Mouse (Mus musculus) liver (tissue): Measurements from ENCODE around the gene Prdm5.
A peak's percentile ranks its signal among the peaks of the same experiment; 100 is the strongest.

Experiments used
- DNase-seq: peaks from one replicate; pipeline ENCODE4 v3.0.0-alpha.2; 2020; ENCODE audit warnings: mixed read lengths

Gene Prdm5

GRCm38 (mm10) chr6:65778861-65779688 lies at the start of gene Prdm5:
Prdm5 (plus strand) TSS chr6:65778988.
- peak; percentile 51 for DNase-seq

DNA sequence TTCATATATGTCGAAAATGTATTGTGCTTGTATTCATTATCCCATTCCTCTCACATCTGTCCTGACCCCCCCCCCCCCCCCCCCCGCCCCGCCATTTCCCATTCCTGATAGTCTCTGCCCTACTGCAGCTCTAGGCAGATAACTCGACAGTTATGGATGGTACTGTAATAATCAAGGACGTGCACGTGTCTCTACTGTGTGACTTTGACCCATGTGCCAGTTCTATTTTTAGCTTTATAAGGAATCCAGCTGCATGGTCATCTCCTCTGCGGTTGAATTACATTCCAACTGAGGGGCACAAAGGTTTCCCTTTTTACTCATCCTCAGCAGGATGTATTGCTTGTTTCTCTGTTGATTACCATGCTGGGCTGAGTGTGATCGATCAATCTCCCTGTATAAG lies 39.3 kb upstream of the Prdm5 start:
- DNase-seq: no peak

GRCm38 (mm10) chr6:65743144-65743870 lies 35.5 kb upstream of the Prdm5 start:
- no peak for DNase-seq

GRCm38 (mm10) chr6:65743871-65744202 lies 35.0 kb upstream of the Prdm5 start:
- no peak for DNase-seq

GRCm38 (mm10) chr6:65758214-65758613 lies 20.6 kb upstream of the Prdm5 start:
- DNase-seq: no peak

GRCm38 (mm10) chr6:65759174-65759573 lies 19.6 kb upstream of the Prdm5 start:
- DNase-seq: no peak

- DNase-seq: no peak
Measured at GRCm38 (mm10) chr6:65760073-65760472, 18.7 kb upstream of the Prdm5 start.

GRCm38 (mm10) chr6:65764459-65764858 lies 14.3 kb upstream of the Prdm5 start:
- DNase-seq: no peak

GRCm38 (mm10) chr6:65765057-65765456 lies 13.7 kb upstream of the Prdm5 start:
- no peak for DNase-seq

- DNase-seq: no peak
Measured at GRCm38 (mm10) chr6:65765752-65766397, 12.9 kb upstream of the Prdm5 start.

- no peak for DNase-seq
Measured at GRCm38 (mm10) chr6:65767911-65768310, 10.9 kb upstream of the Prdm5 start.

GRCm38 (mm10) chr6:65773566-65773965 lies 5.2 kb upstream of the Prdm5 start:
- no peak for DNase-seq

GRCm38 (mm10) chr6:65779689-65780233 lies 973 bp downstream of the Prdm5 start:
- no peak for DNase-seq

GRCm38 (mm10) chr6:65781441-65781840 lies 2.7 kb downstream of the Prdm5 start:
- DNase-seq: no peak

DNA sequence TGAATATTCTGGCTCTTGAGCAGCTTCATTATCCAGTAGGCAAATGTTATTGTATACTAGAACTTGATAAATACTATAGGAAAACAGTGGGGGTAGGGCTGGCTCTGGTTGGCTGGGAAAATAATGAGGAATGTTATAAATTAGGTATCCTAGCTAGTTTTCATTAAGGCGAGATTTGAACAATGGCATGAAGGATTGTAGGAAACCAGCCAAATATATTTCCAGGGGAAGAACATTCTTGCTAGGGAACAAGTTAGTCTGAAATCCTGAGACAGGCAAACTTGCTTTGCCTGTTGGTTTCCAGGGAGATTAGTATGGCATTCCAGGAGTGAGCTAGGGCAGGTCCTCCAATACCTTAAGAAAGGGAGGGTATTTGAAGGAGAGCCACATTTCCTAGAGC lies 4.9 kb downstream of the Prdm5 start:
- DNase-seq: no peak

GRCm38 (mm10) chr6:65792923-65793322 lies 14.1 kb downstream of the Prdm5 start:
- DNase-seq: no peak

DNA sequence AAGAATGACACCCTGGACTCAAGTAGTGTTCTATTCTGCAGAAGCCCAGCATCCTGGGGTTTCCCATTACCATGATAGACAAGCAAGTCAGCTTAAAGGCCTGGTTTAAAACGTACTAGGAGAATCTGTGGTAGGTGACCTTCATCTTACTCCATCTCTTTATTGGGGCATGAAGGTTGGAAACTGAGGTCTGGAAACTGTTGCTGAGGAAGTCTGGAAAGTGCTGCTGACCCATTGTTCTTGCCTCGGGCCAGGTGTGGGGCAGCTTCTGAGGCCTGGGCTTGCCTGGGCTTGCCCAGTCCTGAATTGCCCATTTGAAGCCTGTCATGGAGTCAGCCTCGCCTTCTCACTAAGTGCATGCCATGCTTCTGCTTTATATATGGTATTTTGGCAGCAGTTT lies 17.8 kb downstream of the Prdm5 start:
- no peak for DNase-seq

- DNase-seq: no peak
Measured at GRCm38 (mm10) chr6:65797276-65797675, 18.5 kb downstream of the Prdm5 start.

DNA sequence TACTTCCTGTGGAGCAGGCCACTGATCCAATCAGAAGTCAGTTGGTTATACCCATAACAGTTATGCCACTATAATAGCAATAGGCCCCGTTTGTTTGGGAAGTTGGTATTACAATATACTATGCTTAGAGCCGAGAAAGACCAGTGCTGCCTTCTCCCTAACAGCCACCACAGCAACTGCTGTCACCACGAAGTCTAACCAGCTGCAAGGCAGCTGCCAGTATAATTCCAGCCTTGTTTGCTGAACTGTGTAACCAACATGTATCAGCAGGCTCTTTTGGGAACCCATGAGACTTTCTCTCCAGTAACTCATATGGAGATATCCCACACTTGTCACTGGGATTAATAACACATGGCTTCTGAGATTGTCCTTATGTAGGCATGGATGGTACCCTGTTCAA lies 19.6 kb downstream of the Prdm5 start:
- no peak for DNase-seq

DNA sequence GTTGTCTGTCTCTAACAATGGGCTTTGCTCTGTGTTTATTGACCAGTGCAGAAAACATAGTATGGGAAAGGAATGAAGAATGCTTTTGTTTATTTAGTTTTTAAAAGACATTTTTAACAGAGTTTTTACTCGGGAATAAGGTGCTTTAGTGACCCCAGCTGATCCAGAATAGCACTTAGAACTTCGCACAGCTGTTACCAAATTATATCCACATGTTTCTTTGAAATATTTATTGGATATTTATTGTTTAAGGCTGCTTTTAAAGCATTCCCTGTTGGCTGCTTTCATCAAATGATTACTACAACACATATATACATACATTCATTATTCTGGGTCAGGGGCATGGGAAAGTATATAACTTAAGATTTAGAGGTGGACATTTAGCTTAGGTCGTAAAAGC lies 32.9 kb downstream of the Prdm5 start:
- DNase-seq: no peak

- no peak for DNase-seq
Measured at GRCm38 (mm10) chr6:65818039-65818747, 39.4 kb downstream of the Prdm5 start.

- no peak for DNase-seq
Measured at GRCm38 (mm10) chr6:65828656-65829055, 49.9 kb downstream of the Prdm5 start.

DNA sequence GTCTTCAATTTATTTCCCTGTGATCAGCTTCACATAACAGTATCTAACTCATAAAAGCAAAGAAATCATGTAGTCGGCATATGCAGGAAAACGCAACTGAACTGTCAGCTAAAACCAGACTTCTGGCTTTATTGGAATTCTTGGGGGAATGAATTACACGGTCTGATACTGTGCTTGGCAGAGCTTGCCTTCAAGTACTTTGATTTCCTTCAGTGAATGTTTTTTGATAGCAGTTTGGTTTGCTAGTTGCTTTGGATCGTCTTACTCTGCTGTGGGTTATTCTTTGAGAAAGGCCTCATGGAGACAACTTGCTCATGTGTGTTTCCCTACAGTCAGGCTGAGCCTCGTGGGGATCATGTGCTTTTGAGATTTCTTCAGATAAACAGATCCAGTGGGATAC lies 52.7 kb downstream of the Prdm5 start:
- no peak for DNase-seq
